Mouse (Mus musculus) CH12.LX (cell line): ENCODE data around the gene Copb1.

Source experiments
- PAX5 ChIP-seq: IDR thresholded peaks from 2 replicates; pipeline ENCODE4 v1.6.1; 2012; ENCODE audit warnings: low read length, inconsistent platforms, mixed read lengths
- POLR2A ChIP-seq: IDR thresholded peaks from 2 replicates; pipeline ENCODE4 v1.6.1; 2011; ENCODE audit warnings: low read depth, mild to moderate bottlenecking, improper control_type of control experiment, low read length
- SMC3 ChIP-seq: IDR thresholded peaks from 2 replicates; pipeline ENCODE4 v1.6.1; 2011; ENCODE audit warnings: low read depth, low read length, improper control_type of control experiment

DNA sequence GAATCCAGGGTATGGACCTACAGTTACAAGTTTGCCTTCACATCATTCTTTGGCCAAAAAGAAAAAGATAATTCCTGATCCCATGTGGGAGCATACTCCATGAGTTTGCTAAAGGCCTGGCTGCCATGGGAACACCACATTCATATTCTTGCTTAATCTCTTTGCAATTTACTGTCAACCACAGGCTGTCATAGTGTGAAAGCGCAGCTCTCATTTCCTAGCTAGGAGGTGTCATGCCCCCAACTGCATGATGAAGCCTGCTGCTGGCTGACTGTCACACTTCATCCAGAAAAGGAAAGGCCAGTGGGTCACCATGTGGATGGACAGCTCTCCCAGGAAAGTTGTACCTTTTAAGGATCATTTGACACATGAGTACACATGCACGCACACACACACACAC is 53.9 kb downstream of the Copb1 start:
- TF ChIP-seq POLR2A (no peak), PAX5 (no peak), SMC3 (no peak)
